Mouse (Mus musculus) ZHBTc4 (cell line): ENCODE results near the gene Cct8.
"Not testable (repeated sequence)": the region's sequence is repeated elsewhere in the genome, so short reads cannot be mapped to it uniquely, and the experiment has no call there.

Experiments
- DNase-seq: peaks from one replicate; pipeline ENCODE4 v3.0.0-alpha.2; 2011; ENCODE audit warnings: low read depth, low spot score

The Cct8 gene

DNA sequence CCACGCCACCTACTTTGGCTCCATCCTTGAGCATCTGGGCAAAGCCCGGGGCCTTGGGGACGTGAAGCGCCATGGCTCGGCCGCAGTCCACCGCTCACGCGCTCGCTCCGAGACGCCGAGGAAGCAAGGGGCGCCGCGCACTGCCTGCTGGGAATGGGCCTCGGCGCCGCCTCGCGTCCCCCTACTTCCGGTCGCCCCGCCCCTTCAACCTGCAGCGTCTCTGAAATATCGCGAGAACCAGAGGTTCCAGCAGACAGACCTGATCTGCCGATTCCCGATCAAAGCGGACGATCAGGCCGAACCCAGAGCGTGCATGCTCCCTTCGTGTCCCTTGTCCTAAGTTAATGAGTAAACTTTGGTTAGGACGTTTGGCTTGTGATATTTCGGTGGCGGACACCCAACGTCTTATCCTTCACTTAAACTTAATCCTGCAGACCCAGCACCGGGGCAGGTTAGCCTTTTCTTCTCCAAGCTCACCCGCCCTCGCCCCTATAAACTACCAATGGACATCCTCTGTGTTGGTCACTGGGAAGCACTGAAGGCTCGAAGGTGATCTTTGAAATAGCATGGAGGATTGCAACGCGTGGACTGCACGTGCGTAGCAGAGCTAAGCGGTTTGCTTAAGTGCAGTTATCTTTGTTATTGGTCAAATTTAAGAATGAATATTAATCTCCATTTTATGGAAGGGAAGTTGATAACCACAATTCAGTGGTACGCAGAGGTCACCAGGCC is at the start of gene Cct8:
Cct8 (minus strand) TSS at position 158 of the 732 bp plus-strand sequence.
- DNase-seq, result peak; percentile 99

DNA sequence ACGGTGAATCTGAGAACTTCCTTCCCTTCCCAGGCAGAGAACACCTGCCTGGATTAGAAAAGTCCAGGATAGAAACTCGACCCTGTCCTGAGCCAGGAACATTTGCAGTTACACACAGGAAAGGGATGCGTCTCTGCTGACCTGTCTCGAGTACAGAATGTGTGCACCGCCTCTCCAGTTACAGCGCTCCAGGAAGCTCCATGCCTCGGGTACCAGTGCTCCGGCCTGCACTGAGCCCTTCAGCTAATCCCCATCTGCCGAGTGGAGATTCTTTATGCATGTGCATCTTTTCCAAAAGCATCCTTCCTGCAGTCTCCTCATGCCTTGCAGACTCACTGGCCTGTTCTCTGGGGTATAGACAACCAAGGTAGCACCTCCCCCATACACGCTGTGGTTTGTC is 33.1 kb upstream of the Cct8 start:
- no peak for DNase-seq

- no peak for DNase-seq
Measured at GRCm38 (mm10) chr16:87527553-87528249, 32.0 kb upstream of the Cct8 start.

GRCm38 (mm10) chr16:87524228-87524627 is 28.6 kb upstream of the Cct8 start:
- DNase-seq, result no peak

- DNase-seq, result no peak
Measured at GRCm38 (mm10) chr16:87512331-87512730, 16.7 kb upstream of the Cct8 start.

DNA sequence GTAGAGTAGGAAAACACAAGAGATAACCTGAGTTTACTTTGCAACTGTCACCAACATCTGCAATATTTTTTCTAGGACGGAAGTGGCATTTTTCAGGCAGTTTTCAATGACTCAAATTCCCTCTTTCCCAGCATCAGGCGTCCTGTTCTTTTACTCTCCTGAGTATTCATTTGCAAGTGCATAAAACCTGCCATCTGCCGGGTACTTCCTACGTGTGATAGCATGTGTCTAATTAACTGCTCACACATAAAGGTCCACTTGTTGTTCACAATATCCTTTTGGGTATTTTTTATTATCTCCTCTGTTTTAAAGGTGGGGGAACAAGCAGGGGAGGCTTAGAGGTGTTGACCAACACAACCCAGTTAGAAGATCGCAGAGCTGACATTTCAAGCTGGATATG is 16.0 kb upstream of the Cct8 start:
- DNase-seq, result no peak

DNA sequence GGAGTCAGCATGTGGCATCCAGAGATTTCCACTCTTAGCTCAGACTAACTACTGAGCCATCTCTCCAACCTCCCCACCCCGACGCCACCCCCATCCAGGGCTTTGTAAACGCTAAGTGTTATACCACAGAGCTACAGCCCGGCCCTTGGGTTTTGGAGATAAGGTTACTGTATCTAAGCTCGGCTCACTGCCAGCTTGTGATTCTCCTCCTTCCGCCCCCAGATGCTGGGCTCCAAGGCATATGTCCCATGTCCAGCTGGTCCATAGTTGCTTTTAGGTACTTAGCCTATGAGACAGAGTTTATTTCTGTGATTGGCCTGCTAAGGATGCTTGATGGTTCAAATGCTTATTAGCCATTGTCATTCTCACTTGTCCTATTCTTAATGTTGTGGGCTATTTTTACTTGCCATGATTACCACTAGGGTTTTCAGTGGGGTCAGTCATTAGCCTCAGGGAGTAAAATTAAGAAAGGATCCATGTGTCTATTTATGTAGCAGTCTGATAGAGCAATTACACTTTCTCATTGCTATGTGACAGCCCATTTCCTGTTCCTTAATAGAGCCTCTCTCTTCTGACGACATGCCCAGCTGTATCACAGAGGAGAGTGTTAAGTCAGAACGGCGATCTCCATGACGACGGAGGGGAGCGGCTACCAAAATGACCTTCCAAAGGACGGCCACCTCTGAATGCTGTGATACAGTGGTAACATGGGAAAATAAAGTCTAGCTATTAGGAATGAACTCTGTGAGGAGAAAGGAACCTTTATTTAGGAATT is 5.8 kb upstream of the Cct8 start:
- DNase-seq, result peak; percentile 80

- DNase-seq, result peak; percentile 63
Measured at GRCm38 (mm10) chr16:87499556-87499955, 3.9 kb upstream of the Cct8 start.

- no peak for DNase-seq
Measured at GRCm38 (mm10) chr16:87497171-87497570, 1.5 kb upstream of the Cct8 start.

DNA sequence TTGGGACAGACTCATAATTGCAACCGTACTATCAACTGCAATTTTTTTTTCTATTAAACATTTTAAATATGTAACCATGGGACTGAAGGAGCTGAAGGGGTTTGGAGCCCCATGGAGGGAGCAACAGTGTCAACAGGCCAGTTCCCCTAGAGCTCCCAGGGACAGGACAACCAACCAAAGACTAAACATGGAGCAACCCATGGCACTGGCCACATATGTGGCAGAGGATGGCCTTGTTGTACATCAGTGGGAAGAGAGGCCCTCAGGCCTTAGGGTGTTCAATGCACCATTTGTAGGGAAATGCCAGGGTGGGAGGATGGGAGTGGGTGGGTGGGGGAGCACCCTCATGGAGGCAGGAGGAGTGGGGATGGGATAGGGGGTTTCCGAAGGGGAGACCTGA is 1.1 kb upstream of the Cct8 start:
- DNase-seq, result no peak

DNA sequence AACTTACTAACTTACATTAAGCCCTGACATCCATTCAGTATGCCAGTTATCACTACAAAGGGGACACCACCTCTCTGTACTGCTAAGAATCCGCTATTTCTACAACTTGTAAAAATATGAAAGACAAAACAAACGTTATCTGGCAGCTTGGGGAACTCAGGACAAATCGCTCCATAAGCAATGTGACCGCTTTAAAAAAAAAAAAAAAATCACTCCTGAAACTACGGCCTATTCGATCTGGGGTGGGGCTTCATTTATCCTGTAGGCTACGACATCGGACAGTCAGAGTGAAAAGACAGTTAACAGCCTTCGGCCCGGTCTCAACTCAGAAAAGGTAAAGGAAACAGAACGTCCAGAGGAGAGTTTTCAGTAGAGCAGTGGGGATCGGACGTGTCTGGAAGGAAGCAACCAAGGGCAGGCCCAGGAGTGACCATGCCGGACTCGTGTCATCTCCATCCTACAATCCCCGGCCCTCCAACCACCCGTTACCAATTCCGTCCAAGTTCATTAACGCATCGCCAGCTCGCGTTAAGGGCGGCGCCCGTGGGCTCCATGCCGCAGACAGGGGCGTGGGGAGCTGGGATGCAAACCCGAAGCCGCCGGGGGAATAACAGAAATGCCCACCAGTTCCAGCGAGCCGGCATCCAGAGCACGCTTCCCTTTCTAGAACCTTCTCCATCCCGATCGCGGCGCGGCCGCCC is 568 bp downstream of the Cct8 start:
- DNase-seq, result peak; percentile 38

GRCm38 (mm10) chr16:87492191-87492792 is 3.4 kb downstream of the Cct8 start:
- not testable (repeated sequence) for DNase-seq

- no peak for DNase-seq
Measured at GRCm38 (mm10) chr16:87488605-87489004, 7.1 kb downstream of the Cct8 start.

DNA sequence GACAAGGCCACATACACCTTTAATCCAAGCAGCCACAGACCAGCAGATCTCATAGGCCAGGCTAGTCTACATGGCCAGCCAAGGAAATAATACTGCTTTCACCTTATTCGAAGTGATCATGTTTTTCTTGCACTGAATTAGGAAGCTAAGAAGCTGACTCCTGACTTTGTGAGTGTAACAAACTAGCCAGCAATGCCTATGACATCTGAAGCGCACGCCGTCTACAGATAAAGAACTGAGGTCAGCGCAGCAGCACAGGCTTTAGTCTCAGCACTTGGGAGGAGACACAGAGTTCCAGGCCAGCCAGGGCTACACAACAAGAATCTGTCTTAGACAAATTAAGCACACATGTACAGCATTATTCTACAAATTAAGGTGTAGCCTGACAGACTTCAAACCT is 8.9 kb downstream of the Cct8 start:
- DNase-seq, result no peak

DNA sequence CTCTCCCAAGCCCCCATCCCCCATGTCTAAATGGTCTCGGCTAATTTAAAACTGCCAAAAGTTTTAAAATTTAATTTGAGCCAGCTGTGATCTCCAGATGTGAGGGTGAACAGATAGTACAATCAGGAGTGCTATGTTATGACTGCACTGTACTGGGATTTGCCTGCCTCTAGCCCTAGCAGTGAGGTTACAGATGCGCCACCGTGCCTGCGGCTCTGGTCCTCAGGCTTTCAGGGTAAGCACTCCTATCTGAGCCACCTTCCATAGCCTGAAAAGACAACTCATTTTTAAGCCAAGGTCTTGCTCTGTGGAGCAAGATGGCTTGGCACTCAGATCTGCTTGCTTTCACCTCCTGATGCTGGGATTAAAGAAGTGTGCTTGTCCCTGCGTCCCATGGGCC is 11.3 kb downstream of the Cct8 start:
- DNase-seq, result no peak

GRCm38 (mm10) chr16:87470579-87470978 is 25.1 kb downstream of the Cct8 start:
- DNase-seq, result no peak

- peak; percentile 75 for DNase-seq
Measured at GRCm38 (mm10) chr16:87458752-87459151, 36.9 kb downstream of the Cct8 start.

- peak; percentile 37 for DNase-seq
Measured at GRCm38 (mm10) chr16:87455180-87455611, 40.5 kb downstream of the Cct8 start.

- peak; percentile 91 for DNase-seq
Measured at GRCm38 (mm10) chr16:87454419-87455179, 41.1 kb downstream of the Cct8 start, which contains the start of gene Usp16. Gene Usp16, plus strand, starts transcription at chr16:87454703.

DNA sequence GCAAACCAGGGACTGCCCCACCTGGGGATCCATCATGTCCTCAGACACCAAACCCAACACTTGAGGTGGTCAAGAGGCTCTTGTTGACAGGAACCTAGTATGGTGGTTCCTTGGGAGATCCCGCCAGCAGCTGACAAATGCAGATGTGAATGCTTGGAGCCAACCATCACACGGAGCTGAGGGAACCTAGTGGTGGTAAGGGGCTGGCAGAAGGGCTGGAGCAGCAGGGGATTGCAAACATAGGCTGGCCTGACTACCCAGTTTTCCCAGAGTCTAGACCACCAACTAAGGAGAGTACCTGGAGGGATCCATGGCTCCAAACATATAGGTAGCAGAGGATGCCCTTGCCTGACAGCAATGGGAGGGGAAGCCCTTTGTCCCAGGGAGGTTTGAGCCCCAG is 42.4 kb downstream of the Cct8 start:
- no peak for DNase-seq
